Mouse (Mus musculus): Measurements from ENCODE around the gene Ang5.
"Not testable (repeated sequence)": the region's sequence is repeated elsewhere in the genome, so short reads cannot be mapped to it uniquely, and the experiment has no call there.

GRCm38 (mm10) chr14:43925404-43925950 is 31.4 kb upstream of the Ang5 start:
- TF ChIP-seq CTCF (IDR thresholded peaks at IDR 0.05; ENCODE audit: control insufficient read depth, insufficient read depth, insufficient read length); USF1 (IDR thresholded peaks at IDR 0.05; ENCODE audit: low read depth): not testable (repeated sequence)

Measured in C2C12 (cell line).